Mouse (Mus musculus) heart, embryonic 16.5 days (tissue): ENCODE measurements at regions not wholly inside any gene's neighbourhood (a gene's known extent, or its start where the extent isn't known, plus 50 kb on each side); places are given as distances from the start of the nearest gene placed in this dataset. TPM values are rescaled to one million over a fixed set of nuclear protein-coding genes. Genes with fewer than 3 reads are reported as not detected.

Experiments
- ATAC-seq: fragments of 200-750 bp; cut with Nextera tagmentation; replicated peaks from 2 replicates; pipeline ENCODE4 v1.8.0; 2017; ENCODE audit warnings: moderate number of reproducible peaks; ENCODE audit not compliant: insufficient read depth, low FRiP score; ENCODE audit errors: extremely low read depth
- H3K27ac ChIP-seq: fragments of 300-500 bp; sonication (generic); 2 replicates; pipeline ENCODE4 v1.5.1; 2014; ENCODE audit warnings: mild to moderate bottlenecking, low read length, control low read depth, moderate library complexity
- H3K27me3 ChIP-seq: fragments of 300-500 bp; sonication (generic); 2 replicates; pipeline ENCODE4 v1.6.1; 2014; ENCODE audit warnings: low read length, mixed read lengths; ENCODE audit not compliant: control insufficient read depth, insufficient read depth
- H3K36me3 ChIP-seq: fragments of 300-500 bp; sonication (generic); 2 replicates; pipeline ENCODE4 v1.6.1; 2014; ENCODE audit not compliant: control insufficient read depth, insufficient read depth
- H3K4me1 ChIP-seq: fragments of 300-500 bp; sonication (generic); 2 replicates; pipeline ENCODE4 v1.6.1; 2014; ENCODE audit warnings: low read length, mixed read lengths; ENCODE audit not compliant: control insufficient read depth, insufficient read depth
- H3K4me2 ChIP-seq: fragments of 300-500 bp; sonication (generic); 2 replicates; pipeline ENCODE4 v1.6.1; 2014; ENCODE audit warnings: low read depth, mild to moderate bottlenecking, control low read depth, low read length
- H3K4me3 ChIP-seq: fragments of 300-500 bp; sonication (generic); 2 replicates; pipeline ENCODE4 v1.5.1; 2014; ENCODE audit warnings: mild to moderate bottlenecking, control low read depth, low read length
- H3K9ac ChIP-seq: fragments of 300-500 bp; sonication (generic); 2 replicates; pipeline ENCODE4 v1.6.1; 2014; ENCODE audit warnings: low read length, control low read depth
- H3K9me3 ChIP-seq: fragments of 300-500 bp; sonication (generic); replicated peaks from 2 replicates; pipeline ENCODE4 v1.6.1; 2016; ENCODE audit warnings: low read length; ENCODE audit not compliant: control insufficient read depth
- WGBS: fragments of 180-500 bp; shearing (Covaris S2); extraction: QIAGEN DNeasy Blood & Tissue Kit; methylation state at CpG from one replicate; pipeline ENCODE4 v1.1.7; 2014; 5-methylcytosine and 5-hydroxymethylcytosine counted together
- microRNA-seq: library from miRNA; unstranded; fragments of <30 nt; microRNA quantifications from one replicate; pipeline ENCODE4, GENCODE M21; 2017

- Histone ChIP-seq H3K4me3 (no peak overlapping the region), H3K27ac (no peak overlapping the region), H3K36me3 (no peaks in the 10 kb centered on the region), H3K9me3 (no peaks in the 10 kb centered on the region), H3K4me2 (no peak overlapping the region), H3K27me3 (no peaks in the 10 kb centered on the region), H3K4me1 (peaks cover 15% of the 10 kb centered on the region), H3K9ac (no peak overlapping the region)
- 60% methylated on average over 5 of the region's 5 CpGs for WGBS
- ATAC-seq: no peak
Measured at GRCm38 (mm10) chr14:105383382-105383781, 125.0 kb downstream of the Ndfip2 start.

DNA sequence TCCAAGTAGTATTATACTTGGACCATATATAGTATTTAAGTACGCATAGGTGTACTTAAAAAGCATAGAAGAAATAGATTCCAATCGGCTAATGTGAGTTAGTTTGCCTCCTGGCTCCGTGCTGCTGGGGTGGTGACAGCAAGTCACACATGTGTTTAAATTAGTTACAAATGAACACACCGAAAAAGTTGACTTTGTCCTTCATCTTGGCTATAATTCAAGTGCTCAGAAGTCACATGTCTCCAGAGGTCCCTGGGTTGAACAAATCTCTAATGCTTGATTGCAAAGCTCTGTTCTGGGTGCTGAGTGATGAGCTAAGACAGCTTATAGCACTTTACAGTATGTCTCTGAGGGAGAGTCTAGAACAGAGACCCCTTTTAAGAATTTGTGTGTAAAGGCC lies 121.7 kb downstream of the Ndfip2 start:
- H3K36me3 ChIP-seq: no peaks in the 10 kb centered on the region
- H3K27me3 ChIP-seq: no peaks in the 10 kb centered on the region
- WGBS: 41% methylated on average over 4 of the region's 4 CpGs
- H3K9ac ChIP-seq: no peak overlapping the region
- no peaks in the 10 kb centered on the region for H3K9me3 ChIP-seq
- peaks cover 30% of the 10 kb centered on the region for H3K4me1 ChIP-seq
- H3K27ac ChIP-seq: no peak overlapping the region
- H3K4me3 ChIP-seq: no peak overlapping the region
- no peak for ATAC-seq
- H3K4me2 ChIP-seq: no peak overlapping the region

- 8% methylated on average over 5 of the region's 5 CpGs for WGBS
Measured at GRCm38 (mm10) chr14:105377770-105378169, 119.4 kb downstream of the Ndfip2 start.

GRCm38 (mm10) chr14:105377035-105377621 lies 118.8 kb downstream of the Ndfip2 start:
- Histone ChIP-seq H3K9me3 (no peaks in the 10 kb centered on the region), H3K4me2 (no peak overlapping the region), H3K4me3 (no peak overlapping the region), H3K27me3 (no peaks in the 10 kb centered on the region), H3K36me3 (no peaks in the 10 kb centered on the region), H3K4me1 (peaks cover 25% of the 10 kb centered on the region), H3K9ac (no peak overlapping the region; the same call in 1 of the 2 replicates), H3K27ac (peak overlapping the region; percentile 77)
- ATAC-seq: no peak
- WGBS: 59% methylated on average over 4 of the region's 4 CpGs

More at GRCm38 (mm10) chr14:105377770-105378169, 119.4 kb downstream of the Ndfip2 start:
- Histone ChIP-seq H3K4me3 (no peak overlapping the region), H3K27me3 (no peaks in the 10 kb centered on the region), H3K4me1 (peaks cover 30% of the 10 kb centered on the region), H3K9me3 (no peaks in the 10 kb centered on the region), H3K27ac (peak overlapping the region; percentile 77), H3K36me3 (no peaks in the 10 kb centered on the region), H3K4me2 (no peak overlapping the region), H3K9ac (no peak overlapping the region)
- ATAC-seq: peak; percentile 82

DNA sequence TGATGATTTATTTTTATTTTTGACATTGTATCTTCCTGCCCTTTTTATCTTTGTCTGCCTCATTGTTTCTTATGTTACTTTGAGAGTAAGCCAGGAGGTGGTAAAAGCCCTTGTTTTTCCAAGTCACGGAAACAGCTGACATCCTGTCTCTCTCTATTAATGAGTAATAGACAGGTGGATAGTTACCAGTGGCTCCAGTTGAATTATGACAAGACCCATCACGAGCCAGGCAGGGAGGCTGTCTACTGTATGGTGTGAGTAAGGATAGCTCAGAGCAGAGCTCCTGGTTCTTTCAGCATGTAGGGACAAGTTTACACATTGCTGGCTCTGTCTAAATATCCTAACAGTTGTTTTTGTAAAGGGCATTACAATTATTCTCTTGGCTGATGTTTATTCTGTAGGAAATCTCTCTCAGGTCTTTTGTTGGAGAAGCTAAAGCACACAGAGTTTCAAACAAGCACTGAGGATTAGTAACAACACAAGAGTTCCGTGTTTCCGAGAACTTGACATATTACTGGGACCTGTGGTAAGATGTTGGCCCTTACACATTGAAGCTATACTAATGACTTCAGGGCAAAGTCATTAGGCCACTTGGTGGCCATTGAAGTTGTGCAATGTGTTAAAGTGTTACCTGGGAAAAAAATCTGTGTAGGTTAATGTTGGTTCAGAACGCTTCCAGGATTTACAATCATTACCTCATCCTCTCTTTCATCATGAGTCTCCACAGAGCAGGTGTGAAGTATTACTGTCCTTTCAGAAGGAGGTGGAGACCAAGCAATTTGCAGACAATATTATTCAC lies 111.5 kb downstream of the Ndfip2 start:
- WGBS: 73% methylated on average over 5 of the region's 5 CpGs

DNA sequence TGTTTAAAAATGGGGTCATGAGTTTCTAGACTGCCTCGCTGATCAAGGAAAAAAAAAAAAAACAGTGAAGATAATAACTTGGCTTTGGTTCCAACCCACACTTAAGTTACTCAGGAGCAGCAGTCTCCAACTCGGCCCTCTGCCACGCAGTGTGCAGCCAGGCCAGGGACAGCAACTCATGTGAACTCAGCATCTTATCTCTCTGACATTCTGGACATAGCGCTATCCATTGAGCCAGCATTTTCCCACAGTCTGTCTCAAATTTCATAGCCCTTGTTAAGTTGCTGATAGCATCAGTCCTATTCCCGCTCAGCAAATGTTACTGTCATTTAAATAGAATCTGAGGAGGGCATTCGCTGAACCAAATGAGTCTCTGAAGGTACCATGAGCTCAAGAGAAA lies 102.2 kb downstream of the Ndfip2 start:
- no peaks in the 10 kb centered on the region for H3K27me3 ChIP-seq
- peaks cover 21% of the 10 kb centered on the region for H3K4me1 ChIP-seq
- H3K9ac ChIP-seq: no peak overlapping the region
- WGBS: 10% methylated on average over 6 of the region's 6 CpGs
- no peaks in the 10 kb centered on the region for H3K9me3 ChIP-seq
- no peaks in the 10 kb centered on the region for H3K36me3 ChIP-seq
- ATAC-seq: peak; percentile 96
- peak overlapping the region; percentile 24; the same call in 1 of the 2 replicates for H3K4me2 ChIP-seq
- H3K4me3 ChIP-seq: no peak overlapping the region
- H3K27ac ChIP-seq: peak overlapping the region; percentile 40

More for the DNA sequence above, 111.5 kb downstream of the Ndfip2 start:
- no peaks in the 10 kb centered on the region for H3K4me1 ChIP-seq
- H3K9me3 ChIP-seq: no peaks in the 10 kb centered on the region
- no peaks in the 10 kb centered on the region for H3K36me3 ChIP-seq
- ATAC-seq: no peak
- no peak overlapping the region for H3K4me3 ChIP-seq
- no peak overlapping the region for H3K9ac ChIP-seq
- H3K27me3 ChIP-seq: no peaks in the 10 kb centered on the region
- no peak overlapping the region for H3K4me2 ChIP-seq
- no peak overlapping the region for H3K27ac ChIP-seq

DNA sequence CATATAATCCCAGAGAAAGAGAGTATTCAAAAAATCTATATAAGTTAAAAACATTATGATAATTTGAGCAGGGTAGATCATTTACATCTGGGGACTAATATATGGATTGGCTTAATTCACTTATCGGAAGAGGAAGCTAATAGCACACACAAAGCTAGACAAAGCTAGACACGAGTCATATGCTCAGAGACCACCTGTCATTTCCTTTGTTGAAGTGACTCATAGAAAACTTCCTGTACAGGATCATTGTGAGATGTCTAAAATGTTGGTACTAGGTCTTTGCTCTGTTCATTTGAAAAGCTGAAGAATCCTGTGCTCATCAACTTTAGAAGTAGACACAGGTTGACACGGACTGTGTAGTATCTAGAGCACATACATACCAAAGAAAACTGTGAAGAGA lies 101.5 kb downstream of the Ndfip2 start:
- no peak overlapping the region for H3K4me2 ChIP-seq
- no peak for ATAC-seq
- H3K27ac ChIP-seq: 0 out of 2 replicates have a peak overlapping the region, but pooled peaks have one; percentile 46

More for the DNA sequence above, 101.5 kb downstream of the Ndfip2 start:
- Histone ChIP-seq H3K4me1 (peaks cover 21% of the 10 kb centered on the region), H3K27me3 (no peaks in the 10 kb centered on the region), H3K36me3 (no peaks in the 10 kb centered on the region), H3K4me3 (no peak overlapping the region), H3K9ac (no peak overlapping the region), H3K9me3 (no peaks in the 10 kb centered on the region)
- WGBS: 56% methylated on average over 3 of the region's 3 CpGs

Small RNA genes lying in the stretch of these regions (microRNA-seq; reads per million reads assigned to microRNA genes)
- gene Gm22406 (not detected), gene Mir6390 (not detected)
